Mouse (Mus musculus) spleen, adult 2 months (tissue): ENCODE data around the gene Mtmr2.

Experiments
- CTCF ChIP-seq: fragments of 200-500 bp; IDR thresholded peaks from 2 replicates; pipeline ENCODE4 v1.5.1; 2011; ENCODE audit warnings: mild to moderate bottlenecking, inconsistent platforms; ENCODE audit not compliant: insufficient read depth, insufficient read length, insufficient replicate concordance; ENCODE audit errors: extremely low read depth
- POLR2A ChIP-seq: fragments of 200-500 bp; IDR thresholded peaks from 2 replicates; pipeline ENCODE4 v1.6.1; 2011; ENCODE audit warnings: low read depth, low read length, inconsistent platforms

DNA sequence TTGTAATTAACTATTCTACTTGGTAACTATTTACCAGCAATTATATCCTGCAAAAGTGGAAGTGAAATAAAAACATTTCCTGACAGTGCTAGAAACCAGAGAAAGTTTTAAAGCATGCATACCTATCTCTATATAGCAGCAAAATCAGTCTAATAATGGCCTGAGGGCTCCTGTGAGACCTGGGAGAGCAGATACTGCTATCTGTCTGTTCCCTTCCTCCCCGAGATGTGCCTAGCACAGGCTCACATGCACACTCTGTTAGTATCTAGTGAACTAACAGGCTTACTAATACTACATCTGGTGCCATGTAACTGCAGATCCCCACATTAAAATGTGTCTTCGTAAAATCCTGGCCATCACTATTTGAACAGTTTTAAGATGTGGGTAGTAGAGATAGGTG, 46.5 kb downstream of the Mtmr2 start:
- TF ChIP-seq CTCF = no peak
- TF ChIP-seq POLR2A = no peak
